Mouse (Mus musculus) layer of hippocampus, adult 9-11 months (tissue): Measurements from ENCODE around the gene Wdr24.
"Not testable (repeated sequence)": the region's sequence is repeated elsewhere in the genome, so short reads cannot be mapped to it uniquely, and the experiment has no call there.

ENCODE experiments used
- DNase-seq: peaks from one replicate; pipeline ENCODE4 v3.0.0; 2022

The Wdr24 gene

DNA sequence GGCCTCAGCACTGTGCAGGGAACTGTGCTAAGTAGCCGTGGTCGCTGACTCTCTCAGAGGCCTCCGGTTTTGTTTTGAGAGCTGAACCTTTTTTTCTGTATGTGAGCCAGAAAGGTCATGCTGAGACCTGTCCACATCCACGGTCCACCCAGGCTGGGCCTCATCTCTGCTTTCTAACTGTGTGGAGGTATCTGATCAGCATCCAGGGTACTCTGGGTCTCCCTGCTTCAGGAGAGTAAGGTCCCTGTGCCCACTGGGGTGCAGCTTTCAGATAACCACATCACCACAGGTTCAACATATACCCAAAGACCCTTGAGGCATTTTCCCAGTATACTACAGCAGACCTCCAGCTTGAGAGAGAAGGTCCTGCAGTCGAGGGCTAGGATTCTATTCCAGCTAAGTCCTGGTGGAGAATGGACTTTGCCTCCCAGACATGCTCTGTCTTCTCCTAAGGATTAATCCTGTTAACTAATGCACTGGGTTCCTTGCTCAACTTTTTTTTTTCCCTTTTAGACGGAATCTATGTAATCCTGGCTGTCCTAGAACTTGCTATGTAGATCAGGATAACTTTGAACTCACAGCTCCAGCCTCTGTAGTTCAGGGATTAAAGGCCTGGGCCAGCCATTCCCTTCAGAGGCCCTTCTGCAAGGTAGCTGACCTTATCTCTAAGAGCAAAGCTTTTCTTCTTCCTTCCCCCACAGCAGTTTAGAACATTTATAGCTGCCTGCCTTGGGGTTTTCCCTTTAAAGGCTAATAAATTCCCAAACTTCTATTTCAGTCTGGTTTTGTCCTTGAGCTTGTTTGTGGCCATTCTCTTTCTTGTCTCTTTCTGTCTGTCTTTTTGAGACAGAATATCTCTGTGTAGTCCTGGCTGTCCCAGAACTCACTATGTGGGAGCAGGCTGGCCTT, 38.5 kb downstream of the Wdr24 start:
- no peak for DNase-seq

DNA sequence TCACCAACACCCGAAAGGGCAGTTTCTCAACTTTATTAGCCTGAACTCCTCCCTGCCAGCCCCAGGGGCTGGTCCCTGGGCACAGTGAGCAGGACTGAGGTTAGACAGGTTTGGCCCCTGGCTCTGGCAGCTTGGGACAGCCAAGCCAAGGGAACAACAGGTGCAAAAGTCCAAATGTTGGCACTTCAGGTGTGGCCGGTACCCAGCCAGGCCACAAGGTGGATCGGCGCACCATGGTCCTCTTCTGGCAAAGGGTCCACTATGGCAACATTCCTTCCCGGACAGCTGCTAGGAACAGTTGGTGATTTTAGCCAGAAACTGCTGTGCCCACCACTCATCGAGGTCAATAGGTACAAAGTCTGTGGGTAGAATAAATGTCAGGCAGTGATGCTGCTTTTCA, 40.3 kb downstream of the Wdr24 start:
- no peak for DNase-seq

DNA sequence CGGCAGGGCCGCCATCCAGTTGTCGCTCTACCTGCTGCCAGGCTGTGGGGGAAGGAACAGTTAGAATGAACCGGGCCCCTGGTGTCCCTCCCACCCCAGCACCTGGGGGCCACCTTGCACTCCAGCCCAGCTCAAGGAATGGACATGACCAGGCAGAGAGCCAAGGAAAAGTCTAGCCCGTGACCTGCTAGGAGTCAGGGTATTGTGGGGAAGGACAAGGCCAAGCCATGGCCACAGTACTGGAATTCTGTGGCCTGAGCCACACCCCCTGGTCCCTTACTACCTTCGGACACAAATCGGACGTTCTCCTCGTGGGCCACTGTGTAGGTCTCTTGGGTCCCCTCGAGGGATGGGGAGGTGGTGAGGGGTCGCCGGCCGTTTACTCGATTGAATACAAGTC, 40.9 kb downstream of the Wdr24 start:
- no peak for DNase-seq

DNA sequence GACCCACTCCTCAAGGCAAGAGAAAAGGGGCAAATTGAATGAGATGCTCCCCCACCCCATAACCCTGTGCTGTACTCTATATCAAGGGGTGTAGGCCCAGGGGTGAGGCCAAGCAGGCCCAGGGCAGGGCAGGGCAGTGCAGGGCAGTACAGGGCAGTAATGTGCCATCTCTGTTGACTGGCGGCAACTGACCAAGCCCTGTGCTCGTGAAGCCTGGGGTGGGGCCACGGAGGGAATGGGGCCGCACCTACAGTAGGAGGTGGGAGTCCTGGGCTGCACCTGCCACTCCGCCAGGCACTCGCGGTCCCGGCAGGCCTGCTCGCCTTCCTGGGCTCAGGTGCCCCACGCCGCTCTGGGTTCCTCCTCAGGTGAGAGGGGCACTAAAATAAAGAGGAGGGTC, 41.9 kb downstream of the Wdr24 start:
- DNase-seq = no peak

DNA sequence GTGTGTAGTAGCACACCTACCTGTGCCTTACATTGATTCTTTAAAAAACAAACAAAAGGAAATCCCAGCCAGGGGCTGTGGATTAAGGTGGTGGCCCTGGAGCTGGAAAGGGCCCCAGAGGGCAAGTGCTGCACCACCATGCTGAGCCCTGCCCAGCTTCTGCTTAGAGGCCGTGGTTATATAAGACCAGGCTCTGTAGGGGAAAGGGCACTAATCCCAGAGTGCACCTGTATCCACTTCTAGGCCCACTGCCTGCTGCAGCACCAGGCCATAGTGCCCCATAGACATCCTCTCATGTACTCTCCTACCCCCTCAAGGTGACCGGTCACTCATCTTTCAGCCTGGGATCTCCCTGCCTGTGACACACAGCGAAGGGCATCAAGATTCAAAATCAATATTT, 42.7 kb downstream of the Wdr24 start:
- no peak for DNase-seq

DNA sequence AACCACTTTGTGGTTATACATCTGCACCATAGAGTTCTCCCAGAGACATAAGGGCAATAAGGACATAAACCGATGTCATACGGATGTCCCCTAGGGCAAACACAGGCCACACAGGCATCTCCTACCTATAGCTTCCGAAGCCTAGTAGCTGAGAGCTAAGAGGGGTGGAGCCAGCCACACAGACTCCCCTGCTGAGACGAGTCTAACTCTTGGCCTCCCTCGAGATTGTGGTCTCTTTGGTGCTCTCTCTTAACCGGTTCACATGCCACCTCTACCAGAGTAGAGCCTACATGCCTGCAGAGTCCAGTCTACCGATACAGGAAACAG, 44.0 kb downstream of the Wdr24 start:
- no peak for DNase-seq

DNA sequence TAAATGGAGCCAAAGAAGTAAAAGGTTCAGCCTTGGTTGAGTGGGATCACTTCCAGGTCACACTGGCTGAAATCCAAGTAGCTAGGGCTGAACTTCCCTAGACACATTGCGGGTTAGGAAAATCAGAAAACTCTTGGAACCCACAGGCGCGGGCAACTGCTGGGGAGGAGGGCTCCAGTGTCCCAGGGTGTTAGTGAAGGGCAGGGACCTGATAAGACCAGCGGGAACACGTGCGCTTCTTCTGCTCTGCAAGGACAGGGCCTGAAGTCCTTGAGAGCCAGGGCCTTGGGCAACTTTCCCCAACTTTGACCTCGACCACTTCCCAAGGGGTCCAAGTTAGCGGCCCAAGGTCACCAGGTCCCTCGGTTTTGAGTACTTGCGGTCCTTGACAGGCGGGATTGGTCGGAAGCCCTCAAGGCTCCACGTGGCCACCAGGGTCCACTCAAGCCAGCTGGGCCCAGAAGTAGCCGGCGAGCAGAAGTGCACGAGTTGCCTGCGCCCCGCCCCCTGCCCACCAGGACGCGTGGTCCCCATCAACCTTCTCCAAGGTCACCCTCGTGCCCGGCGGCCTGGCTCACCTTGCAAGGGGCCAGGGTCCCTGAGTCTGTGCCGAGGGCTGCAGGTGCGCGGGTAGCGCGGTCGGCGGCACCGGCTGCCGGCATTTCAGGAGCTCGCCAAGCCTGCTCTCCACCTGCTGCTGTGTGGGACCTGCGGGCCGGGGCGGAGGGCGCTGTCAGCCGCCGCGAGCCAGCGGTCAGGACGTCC, 44.6 kb downstream of the Wdr24 start:
- DNase-seq = no peak

DNA sequence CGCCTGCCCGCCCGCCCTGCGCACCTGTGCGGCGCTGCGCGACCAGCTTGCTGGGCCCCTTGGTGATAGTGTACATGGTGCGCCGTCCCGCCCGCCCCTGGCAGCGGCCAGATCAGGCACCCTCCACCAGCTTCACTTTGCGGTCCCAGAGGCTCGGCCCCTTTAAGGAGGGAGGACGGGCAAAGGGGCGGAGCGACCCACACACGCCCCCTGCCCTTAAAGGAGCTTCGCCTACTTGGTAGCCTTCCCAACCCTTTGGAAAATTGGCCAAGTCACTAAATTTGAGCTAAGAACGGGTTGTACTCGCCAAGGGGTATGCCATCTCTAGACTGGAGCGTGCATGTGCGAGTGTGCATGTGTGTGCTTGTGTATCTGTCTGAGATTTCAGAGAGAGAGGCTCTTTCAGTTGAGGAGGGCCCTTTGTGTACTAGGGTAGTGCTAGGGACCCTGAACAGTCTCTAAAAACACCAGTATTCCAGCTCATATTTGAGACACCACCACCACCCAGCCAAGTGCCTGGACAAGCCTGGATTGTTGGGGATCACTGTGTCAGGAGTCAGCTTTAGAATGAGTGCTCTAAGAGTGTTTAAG, 45.3 kb downstream of the Wdr24 start, which contains the start of gene Mcrip2:
Mcrip2 (minus strand) TSS at position 164 of the 591 bp plus-strand sequence.
- peak; percentile 85 for DNase-seq

DNA sequence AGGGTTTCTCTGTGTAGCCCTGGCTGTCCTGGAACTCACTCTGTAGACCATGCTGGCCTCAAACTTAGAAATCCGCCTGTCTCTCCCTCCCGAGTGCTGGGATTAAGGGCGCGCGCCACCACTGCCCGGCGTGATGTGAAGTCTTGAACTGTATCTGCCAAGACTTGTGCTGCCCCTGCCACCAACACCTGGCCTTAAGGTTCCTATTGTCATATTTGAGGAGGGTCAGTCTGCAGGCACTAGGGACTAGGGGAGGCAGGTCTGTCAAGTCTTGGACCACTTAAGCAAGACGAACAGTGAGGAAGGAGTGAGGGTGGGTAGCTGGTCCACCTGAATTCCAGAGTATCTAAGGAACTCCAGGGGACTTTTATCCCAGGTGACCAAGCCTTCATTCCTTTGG, 46.1 kb downstream of the Wdr24 start:
- no peak for DNase-seq

DNA sequence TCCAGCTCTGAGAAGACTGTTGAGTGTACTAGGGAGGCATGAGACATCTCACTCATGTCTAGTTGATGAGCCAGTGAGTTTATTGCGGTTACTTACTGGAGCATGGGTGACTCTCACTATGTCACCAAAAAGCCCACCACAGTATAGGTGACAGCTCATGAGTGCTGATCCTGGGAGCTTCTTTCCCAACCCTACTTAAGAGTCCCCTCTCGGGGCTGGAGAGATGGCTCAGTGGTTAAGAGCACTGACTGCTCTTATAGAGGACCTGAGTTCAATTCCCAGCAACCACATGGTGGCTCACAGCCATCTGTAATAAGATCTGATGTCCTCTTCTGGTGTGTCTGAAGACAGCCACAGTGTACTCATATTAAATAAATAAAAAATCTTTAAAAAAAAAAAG, 46.5 kb downstream of the Wdr24 start:
- no peak for DNase-seq

DNA sequence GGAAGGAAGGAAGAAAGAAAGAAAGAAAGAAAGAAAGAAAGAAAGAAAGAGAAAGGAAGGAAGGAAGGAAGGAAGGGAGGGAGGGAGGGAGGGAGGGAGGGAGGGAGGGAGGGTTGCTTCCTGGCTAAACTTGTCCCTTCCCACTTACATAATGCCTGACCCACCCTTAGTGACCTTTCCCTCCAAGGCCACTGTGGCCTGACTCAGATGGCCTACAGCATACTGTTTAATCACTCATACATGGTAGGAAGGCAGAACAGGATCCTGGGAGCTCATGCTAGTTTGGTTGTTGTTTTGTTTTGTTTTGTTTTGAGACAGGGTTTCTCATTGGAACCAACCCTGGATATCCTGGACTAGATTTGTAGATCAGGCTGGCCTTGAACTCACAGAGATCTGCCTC, 48.1 kb downstream of the Wdr24 start:
- DNase-seq = not testable (repeated sequence)

DNA sequence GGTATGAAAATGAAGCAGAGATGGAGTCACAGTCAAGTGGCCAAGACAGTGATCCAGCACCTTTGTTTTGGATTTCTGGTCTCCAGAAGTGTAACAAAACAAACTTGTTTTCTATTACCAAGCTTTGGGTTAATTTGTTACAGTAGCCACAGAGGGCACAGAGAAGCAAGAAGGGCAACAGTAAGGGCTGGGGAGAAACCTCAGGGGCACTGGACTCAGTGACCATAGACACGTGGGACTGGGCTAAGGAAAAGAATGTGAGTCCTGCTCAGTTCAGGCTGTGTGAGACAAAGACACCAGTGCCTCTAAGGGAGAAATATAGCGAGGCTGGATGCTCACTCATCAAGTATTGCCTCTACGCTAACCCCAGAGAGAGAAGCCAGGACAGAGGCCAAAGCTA, 49.2 kb downstream of the Wdr24 start:
- DNase-seq = no peak

DNA sequence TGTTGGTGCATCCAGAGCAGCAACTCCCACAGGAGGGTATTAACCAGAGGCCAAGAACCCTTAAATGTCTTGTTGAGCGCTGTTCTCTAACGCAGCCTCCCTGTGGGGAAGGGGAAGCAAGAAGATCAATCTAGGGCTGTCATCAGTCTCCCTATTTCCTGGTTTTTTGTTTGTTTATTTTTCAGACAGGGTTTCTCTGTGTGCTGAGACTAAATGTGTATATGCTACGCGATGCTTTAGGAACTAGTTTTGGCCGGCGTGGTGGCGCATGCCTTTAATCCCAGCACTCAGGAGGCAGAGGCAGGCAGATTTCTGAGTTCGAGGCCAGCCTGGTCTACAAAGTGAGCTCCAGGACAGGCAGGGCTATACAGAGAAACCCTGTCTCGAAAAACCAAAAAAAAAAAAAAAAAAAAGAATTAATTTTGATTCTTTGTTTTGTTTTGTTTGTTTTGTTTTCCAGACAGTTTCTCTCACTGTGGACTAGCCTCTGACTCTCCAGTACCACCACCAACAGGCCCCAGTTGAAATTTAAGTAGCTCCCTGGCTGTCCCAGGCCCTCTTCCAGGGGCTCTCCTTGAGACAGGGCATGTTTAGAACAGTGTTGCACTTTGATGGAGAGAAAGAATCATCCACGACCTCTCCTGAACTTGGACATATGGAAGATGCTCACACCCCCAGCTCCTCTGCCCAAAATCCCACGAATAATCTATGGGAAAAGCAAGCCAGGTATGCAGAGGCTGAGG, 50.1 kb downstream of the Wdr24 start:
- DNase-seq = no peak

DNA sequence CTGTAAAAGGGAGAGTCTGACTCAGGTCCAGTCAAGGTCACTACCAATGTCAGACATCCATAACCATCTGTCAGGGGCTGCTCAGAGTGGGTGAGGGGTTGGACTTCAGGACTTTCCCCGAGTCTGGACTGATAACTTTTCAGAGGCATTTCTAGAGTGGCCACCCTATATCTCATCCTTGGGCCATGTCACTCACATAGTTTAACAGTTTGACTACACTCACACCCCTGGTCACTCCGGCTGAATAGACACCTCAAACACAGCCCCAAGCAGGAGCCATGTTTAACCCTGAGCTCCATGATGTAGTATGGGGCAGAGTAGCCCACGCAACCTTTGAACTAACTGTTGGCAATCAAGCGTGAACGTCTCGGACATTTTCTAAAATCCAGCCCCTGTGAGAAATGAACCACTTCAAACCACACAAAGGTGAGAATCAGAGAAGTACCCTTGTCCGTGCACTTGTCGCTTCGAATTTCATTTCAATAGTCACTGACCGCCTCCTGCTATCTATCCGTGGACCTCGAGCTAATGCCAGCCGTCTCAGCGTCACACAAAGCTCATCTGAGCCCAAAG, 50.8 kb downstream of the Wdr24 start:
- DNase-seq = no peak

DNA sequence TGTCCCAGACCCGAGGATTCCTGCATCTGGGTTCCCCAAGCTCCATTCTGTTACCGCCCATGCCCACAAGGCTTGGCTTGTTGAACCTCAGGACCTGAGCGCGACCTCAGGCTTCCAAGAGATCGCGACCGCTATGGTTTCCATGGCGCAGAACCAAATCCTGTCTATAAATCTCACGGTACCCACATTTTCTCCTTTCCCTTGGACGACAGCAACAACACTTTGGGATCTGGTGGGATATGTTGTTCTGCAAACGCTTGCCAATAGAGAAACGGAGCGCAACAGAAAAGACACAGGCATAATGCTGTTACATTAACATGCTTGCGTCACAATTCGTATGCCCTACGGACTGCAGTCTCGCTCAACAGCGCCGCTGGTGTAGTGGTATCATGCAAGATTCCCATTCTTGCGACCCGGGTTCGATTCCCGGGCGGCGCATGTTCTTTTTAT, 51.3 kb downstream of the Wdr24 start, which contains the start of gene Mettl26:
Mettl26 (plus strand) TSS at position 354 of the 450 bp plus-strand sequence.
- peak; percentile 95 for DNase-seq

DNA sequence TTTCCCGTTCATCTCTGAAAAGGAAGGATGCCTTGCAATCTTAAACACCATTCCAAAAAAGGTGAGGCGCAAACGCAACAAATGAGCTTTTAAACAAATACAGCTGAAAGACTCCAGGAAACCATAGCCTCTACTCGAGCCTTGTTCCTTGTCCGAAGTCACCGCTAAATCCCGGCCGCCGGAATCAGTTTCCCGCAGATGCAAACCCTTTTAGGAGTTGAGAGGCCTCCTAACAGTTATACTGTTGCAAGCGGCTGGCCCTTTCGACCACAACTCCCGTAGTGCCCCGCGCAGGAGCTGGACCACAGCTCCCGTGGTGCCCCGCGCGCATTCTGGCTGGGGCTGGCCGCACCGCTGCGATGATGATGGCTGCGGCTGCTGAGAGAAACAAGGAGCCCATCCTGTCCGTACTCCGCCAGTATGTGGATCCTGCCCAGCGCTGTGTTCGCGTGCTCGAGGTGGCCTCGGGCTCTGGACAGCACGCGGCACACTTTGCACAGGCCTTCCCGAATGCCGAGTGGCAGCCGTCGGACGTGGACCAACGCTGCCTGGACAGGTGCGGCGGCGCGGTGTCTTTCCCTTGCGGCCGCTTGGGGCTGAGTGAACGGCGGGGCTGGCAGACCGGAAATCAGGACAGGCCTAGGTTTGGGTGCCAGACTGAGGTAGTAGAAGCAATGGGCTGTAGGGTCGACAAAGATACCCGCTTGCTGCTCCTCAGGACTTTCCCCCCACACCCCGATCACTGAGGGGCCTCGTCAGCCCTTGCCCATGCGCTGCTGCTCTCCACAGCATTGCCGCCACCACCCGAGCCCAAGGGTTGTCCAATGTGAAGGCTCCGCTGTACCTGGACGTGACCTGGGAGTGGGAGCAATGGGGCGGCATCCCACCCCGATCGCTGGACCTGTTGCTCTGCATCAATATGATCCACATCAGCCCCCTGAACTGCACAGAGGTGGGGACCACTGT, 52.0 kb downstream of the Wdr24 start:
- DNase-seq = peak; percentile 93

DNA sequence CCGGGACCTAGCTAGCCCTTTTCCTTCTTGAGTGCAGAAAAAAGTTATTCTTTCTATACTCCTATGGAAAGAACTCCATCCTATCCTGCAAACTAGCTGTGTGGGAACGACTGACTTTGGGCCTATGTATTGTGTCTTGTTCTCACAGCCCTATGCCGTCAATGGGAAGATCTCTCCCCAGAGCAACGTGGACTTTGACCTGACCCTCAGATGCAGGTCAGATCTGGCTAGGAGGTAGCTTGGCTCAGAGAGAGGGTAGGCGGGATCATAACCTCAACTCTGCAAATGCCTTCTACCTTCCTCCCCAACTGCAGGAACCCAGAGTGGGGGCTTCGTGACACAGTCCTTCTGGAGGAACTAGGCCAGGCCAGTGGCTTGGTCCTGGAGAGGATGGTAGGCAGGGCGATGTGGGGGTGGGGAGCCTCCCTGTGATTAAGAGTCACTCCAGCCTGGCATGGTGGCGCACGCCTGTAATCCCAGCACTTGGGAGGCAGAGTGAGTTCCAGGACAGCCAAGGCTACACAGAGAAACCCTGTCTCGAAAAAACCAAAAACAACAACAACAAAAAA, 53.0 kb downstream of the Wdr24 start:
- no peak for DNase-seq

DNA sequence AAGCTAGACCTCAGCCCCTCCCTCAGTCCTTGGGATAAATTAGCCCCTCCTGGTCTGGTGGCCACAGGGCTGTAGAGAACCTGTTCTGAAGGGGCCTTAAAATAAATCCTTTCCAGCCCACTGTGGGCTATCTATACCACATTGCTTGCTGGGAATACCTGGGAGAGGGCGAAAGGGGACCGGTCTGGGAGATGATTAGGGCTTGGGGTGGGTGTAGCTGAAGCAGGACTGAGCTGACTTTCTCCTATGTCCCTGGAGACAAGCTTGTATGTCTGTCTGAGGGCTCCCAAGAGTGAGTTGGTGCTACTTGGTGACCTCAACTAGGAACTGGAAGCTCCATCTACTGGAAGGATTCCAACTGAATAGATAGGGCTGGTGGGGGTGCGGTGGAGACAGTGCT, 53.6 kb downstream of the Wdr24 start:
- DNase-seq = no peak

DNA sequence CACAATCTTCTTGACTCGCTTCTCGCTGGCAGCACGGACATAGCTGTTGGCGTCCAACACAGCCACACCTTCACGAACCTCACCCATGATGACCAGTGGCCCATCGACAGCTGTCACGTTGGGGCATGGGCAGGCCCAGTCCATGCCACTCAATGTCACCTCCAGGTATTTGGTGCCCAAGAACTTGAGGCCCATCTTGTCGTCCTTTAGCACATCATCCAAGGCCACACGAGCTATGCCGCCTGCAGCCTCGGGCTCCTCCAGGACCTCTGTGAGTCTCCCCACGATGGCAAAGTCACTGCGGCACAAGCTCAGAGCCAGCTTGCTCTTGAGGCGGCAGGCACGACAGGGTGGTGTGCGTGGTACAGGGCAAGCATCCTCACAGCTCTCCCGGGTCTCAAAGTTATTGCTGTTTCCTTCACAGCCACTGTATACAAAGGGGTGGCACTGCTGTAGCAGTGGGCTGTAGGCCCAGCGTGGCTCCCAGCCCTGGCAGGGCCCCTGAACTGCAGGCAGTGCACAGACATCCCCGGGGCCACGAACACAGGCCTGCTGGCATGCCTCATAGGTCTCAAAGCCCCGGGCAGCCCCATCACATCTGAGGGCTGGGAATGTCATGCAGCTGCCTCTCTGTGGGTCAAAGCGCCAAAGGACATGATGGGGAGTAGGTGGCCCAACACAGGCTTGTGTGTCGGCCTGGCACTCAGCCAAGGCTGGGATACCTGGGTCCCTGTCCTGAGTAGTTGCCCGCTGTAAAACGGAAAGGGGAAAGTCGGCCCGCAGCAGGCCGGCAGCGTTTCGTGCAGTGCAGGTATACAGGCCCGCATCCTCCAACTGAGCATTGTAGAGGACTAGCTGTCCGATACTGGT, 54.5 kb downstream of the Wdr24 start:
- DNase-seq = no peak
